Mouse (Mus musculus) kidney, embryonic 15.5 days (tissue): Measurements from ENCODE around the gene Crct1. TPM values are rescaled to one million over a fixed set of nuclear protein-coding genes. Genes with fewer than 3 reads are reported as not detected.

ENCODE experiments used
- ATAC-seq: fragments of 200-750 bp; cut with Nextera tagmentation; replicated peaks from 2 replicates; pipeline ENCODE4 v1.8.0; 2017; ENCODE audit warnings: moderate TSS enrichment; ENCODE audit not compliant: low FRiP score
- H3K27ac ChIP-seq: fragments of 300-500 bp; sonication (generic); 2 replicates; pipeline ENCODE4 v1.5.1; 2015; ENCODE audit warnings: mild to moderate bottlenecking, inconsistent platforms
- H3K27me3 ChIP-seq: fragments of 300-500 bp; sonication (generic); 2 replicates; pipeline ENCODE4 v1.6.1; 2015; ENCODE audit warnings: inconsistent platforms
- H3K36me3 ChIP-seq: fragments of 300-500 bp; sonication (generic); 2 replicates; pipeline ENCODE4 v1.6.1; 2015; ENCODE audit warnings: inconsistent platforms
- H3K4me1 ChIP-seq: fragments of 300-500 bp; sonication (generic); 2 replicates; pipeline ENCODE4 v1.6.1; 2015; ENCODE audit warnings: inconsistent platforms
- H3K4me2 ChIP-seq: fragments of 300-500 bp; sonication (generic); 2 replicates; pipeline ENCODE4 v1.6.1; 2015; ENCODE audit warnings: moderate library complexity, mild to moderate bottlenecking, inconsistent platforms
- H3K4me3 ChIP-seq: fragments of 300-500 bp; sonication (generic); replicated peaks from 2 replicates; pipeline ENCODE4 v1.5.1; 2015; ENCODE audit warnings: mild to moderate bottlenecking, inconsistent platforms
- H3K9ac ChIP-seq: fragments of 300-500 bp; sonication (generic); 2 replicates; pipeline ENCODE4 v1.6.1; 2015; ENCODE audit warnings: mild to moderate bottlenecking, inconsistent platforms
- H3K9me3 ChIP-seq: fragments of 300-500 bp; sonication (generic); replicated peaks from 2 replicates; pipeline ENCODE4 v1.6.1; 2016; ENCODE audit warnings: inconsistent platforms
- WGBS: fragments of 180-500 bp; shearing (Covaris S2); methylation state at CpG from one replicate; pipeline ENCODE4 v1.1.7; 2015; ENCODE audit warnings: mixed read lengths; 5-methylcytosine and 5-hydroxymethylcytosine counted together
- polyA plus RNA-seq: library from polyadenylated mRNA; unstranded; fragments of >200 nt; fragmentation: Nextera tagmentation; extraction: Ambion mirVana; gene quantifications from 2 replicates; pipeline ENCODE4 v1.2.1, GENCODE M21; 2015

Crct1 gene
- polyA plus RNA-seq: 0.45 and 0.64 TPM in 2 replicates

- Histone ChIP-seq H3K4me2 (peak within 1 kb of the TSS; percentile 81), H3K36me3 (no peaks in the 10 kb centered on the region), H3K4me1 (peaks cover 11% of the 10 kb centered on the region; the same call in 1 of the 2 replicates), H3K9me3 (no peaks in the 10 kb centered on the region), H3K4me3 (peak within 1 kb of the TSS; percentile 47), H3K9ac (peak within 1 kb of the TSS; percentile 35), H3K27ac (peak within 1 kb of the TSS; percentile 58; the same call in 1 of the 2 replicates), H3K27me3 (peaks cover 3% of the 10 kb centered on the region; the same call in 1 of the 2 replicates)
- whole genome bisulfite sequencing: 35% methylated on average over 4 of the region's 4 CpGs
- no peak; the same call in 1 of the 2 replicates for ATAC-seq
Observed at GRCm38 (mm10) chr3:93015460-93016104, at the start of gene Crct1. Gene Crct1 (minus strand): TSS chr3:93015687.

DNA sequence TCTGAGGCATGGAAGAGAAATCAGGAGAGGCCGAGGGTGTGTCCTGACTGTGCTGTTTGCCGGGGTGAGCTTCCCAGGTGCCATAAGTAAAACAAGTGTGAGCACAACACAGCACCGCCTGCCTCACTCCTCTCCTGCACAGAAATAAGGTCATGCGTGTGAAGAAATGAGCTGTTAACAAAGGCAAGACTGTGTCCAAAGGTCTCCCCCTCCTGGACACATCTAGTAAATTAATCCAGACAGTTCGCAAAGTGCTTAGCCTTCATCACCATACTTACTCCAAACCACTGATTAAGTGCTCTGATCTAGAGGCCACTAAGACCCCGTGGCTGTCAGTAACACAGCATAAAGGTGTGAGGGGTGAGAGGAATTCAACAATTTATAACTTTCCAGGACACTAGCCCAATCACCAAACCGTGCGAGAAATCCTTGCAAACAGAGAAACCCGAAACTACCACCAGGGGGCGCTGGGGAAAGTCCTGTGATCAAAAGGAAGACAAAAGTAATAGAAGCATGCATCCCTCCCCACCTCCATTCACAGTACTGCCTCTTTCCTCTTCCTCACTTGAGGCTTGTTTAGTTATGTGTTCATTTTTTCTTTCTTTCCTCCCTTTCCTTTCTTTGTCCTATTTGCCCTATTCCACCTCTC, 37.5 kb upstream of the Crct1 start:
- ATAC-seq: no peak
- Histone ChIP-seq H3K36me3 (no peaks in the 10 kb centered on the region), H3K27ac (no peak overlapping the region), H3K27me3 (no peaks in the 10 kb centered on the region), H3K9ac (no peak overlapping the region), H3K4me1 (no peaks in the 10 kb centered on the region), H3K9me3 (no peaks in the 10 kb centered on the region), H3K4me2 (no peak overlapping the region), H3K4me3 (no peak overlapping the region)
- WGBS: 55% methylated on average over 10 of the region's 10 CpGs

- Histone ChIP-seq H3K9me3 (no peaks in the 10 kb centered on the region), H3K4me3 (no peak overlapping the region), H3K4me2 (no peak overlapping the region), H3K27ac (no peak overlapping the region), H3K36me3 (no peaks in the 10 kb centered on the region), H3K4me1 (no peaks in the 10 kb centered on the region), H3K9ac (no peak overlapping the region), H3K27me3 (no peaks in the 10 kb centered on the region)
- 93% methylated on average over 1 of the region's 1 CpGs for WGBS
- no peak for ATAC-seq
Observed at GRCm38 (mm10) chr3:93050182-93050581, 34.7 kb upstream of the Crct1 start.

- H3K36me3 ChIP-seq: no peaks in the 10 kb centered on the region
- ATAC-seq: peak; percentile 90
- H3K9me3 ChIP-seq: no peaks in the 10 kb centered on the region
- no peak overlapping the region for H3K4me2 ChIP-seq
- H3K4me3 ChIP-seq: no peak overlapping the region
- 51% methylated on average over 5 of the region's 5 CpGs for WGBS
- no peak overlapping the region for H3K9ac ChIP-seq
- no peak overlapping the region for H3K27ac ChIP-seq
- no peaks in the 10 kb centered on the region for H3K27me3 ChIP-seq
- no peaks in the 10 kb centered on the region for H3K4me1 ChIP-seq
Observed at GRCm38 (mm10) chr3:93031450-93031849, 16.0 kb upstream of the Crct1 start.

DNA sequence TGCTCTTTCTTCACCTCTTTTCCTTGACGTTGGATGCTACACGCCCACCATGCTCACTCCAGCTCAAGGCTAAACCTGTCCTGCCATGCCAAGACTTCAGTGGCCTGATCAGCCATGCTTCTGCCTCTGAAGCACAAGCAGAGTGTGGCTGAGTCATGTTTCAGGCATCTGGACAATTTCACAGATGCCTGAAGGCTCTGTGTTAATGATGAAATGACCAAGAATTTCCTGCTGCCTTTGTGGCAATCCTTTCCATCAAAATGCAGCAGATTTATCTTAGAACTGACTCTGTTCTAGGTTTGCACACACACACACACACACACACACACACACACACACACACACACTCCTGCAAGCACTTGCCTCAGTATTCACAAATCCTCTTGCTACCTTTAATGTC, 10.0 kb upstream of the Crct1 start:
- 85% methylated on average over 2 of the region's 2 CpGs for WGBS
- 0 out of 2 replicates have a peak, but pooled peaks have one; percentile 60 for ATAC-seq

GRCm38 (mm10) chr3:93023411-93024184, 8.1 kb upstream of the Crct1 start:
- no peaks in the 10 kb centered on the region for H3K4me1 ChIP-seq
- ATAC-seq: peak; percentile 40; the same call in 1 of the 2 replicates
- WGBS: 61% methylated on average over 3 of the region's 3 CpGs

More for the DNA sequence above, 10.0 kb upstream of the Crct1 start:
- Histone ChIP-seq H3K9me3 (no peaks in the 10 kb centered on the region), H3K4me2 (no peak overlapping the region), H3K27ac (no peak overlapping the region), H3K27me3 (no peaks in the 10 kb centered on the region), H3K4me1 (no peaks in the 10 kb centered on the region), H3K9ac (no peak overlapping the region), H3K36me3 (no peaks in the 10 kb centered on the region), H3K4me3 (no peak overlapping the region)

GRCm38 (mm10) chr3:93021171-93021570, 5.7 kb upstream of the Crct1 start:
- H3K4me3 ChIP-seq: no peak overlapping the region
- ATAC-seq: no peak
- H3K4me2 ChIP-seq: no peak overlapping the region
- H3K27me3 ChIP-seq: no peaks in the 10 kb centered on the region
- H3K36me3 ChIP-seq: no peaks in the 10 kb centered on the region
- WGBS: 90% methylated on average over 1 of the region's 1 CpGs
- no peaks in the 10 kb centered on the region for H3K9me3 ChIP-seq
- no peaks in the 10 kb centered on the region for H3K4me1 ChIP-seq
- H3K27ac ChIP-seq: no peak overlapping the region
- H3K9ac ChIP-seq: no peak overlapping the region

More at GRCm38 (mm10) chr3:93023411-93024184, 8.1 kb upstream of the Crct1 start:
- no peak overlapping the region for H3K27ac ChIP-seq
- H3K27me3 ChIP-seq: no peaks in the 10 kb centered on the region
- no peaks in the 10 kb centered on the region for H3K9me3 ChIP-seq
- no peak overlapping the region for H3K4me3 ChIP-seq
- H3K36me3 ChIP-seq: no peaks in the 10 kb centered on the region
- no peak overlapping the region for H3K9ac ChIP-seq
- no peak overlapping the region for H3K4me2 ChIP-seq

GRCm38 (mm10) chr3:93018960-93019359, 3.5 kb upstream of the Crct1 start, which contains the start of gene Lce1m:
Gene Lce1m (minus strand): TSS chr3:93019060.
- Histone ChIP-seq H3K9me3 (no peaks in the 10 kb centered on the region), H3K9ac (no peak within 1 kb of the TSS), H3K4me1 (peaks cover 9% of the 10 kb centered on the region; the same call in 1 of the 2 replicates), H3K27me3 (no peaks in the 10 kb centered on the region), H3K4me3 (no peak within 1 kb of the TSS), H3K4me2 (no peak within 1 kb of the TSS), H3K36me3 (no peaks in the 10 kb centered on the region), H3K27ac (no peak within 1 kb of the TSS)
- WGBS: 86% methylated on average over 2 of the region's 2 CpGs
- ATAC-seq: no peak

GRCm38 (mm10) chr3:93014871-93015270, 616 bp downstream of the Crct1 start:
- Histone ChIP-seq H3K4me3 (peak overlapping the region; percentile 47), H3K4me2 (peak overlapping the region; percentile 81), H3K4me1 (peaks cover 11% of the 10 kb centered on the region; the same call in 1 of the 2 replicates), H3K9ac (peak overlapping the region; percentile 35), H3K27ac (0 out of 2 replicates have a peak overlapping the region, but pooled peaks have one; percentile 58), H3K9me3 (no peaks in the 10 kb centered on the region), H3K27me3 (peaks cover 3% of the 10 kb centered on the region; the same call in 1 of the 2 replicates), H3K36me3 (no peaks in the 10 kb centered on the region)
- ATAC-seq: no peak
- 29% methylated on average over 5 of the region's 5 CpGs for WGBS

DNA sequence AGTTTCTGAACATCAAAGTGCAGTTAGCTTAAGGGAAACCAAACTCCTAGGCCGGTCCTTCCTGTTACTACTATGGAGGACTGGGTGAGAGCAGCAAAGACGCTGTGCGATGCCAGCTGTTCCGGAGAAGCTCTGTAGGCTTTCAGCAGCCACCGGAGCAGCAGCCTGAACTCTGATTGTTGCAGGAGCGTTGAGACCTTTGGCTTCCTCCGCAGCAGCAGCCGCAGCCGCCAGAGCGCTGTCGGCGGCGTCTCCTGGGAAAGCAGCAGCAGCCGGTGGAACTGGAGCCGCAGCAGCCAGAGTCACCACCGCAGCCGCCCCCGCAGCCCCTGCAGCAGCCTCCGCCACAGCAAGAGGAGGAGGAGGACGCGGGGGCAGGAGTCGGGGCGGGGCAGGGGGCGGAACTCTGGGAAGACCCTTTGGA, 1.1 kb downstream of the Crct1 start:
- under 1% methylated on average over 24 of the region's 24 CpGs for WGBS
- H3K9ac ChIP-seq: peak overlapping the region; percentile 35
- peak overlapping the region; percentile 81 for H3K4me2 ChIP-seq
- no peaks in the 10 kb centered on the region for H3K36me3 ChIP-seq
- H3K27ac ChIP-seq: peak overlapping the region; percentile 58; the same call in 1 of the 2 replicates
- H3K4me1 ChIP-seq: peaks cover 11% of the 10 kb centered on the region; the same call in 1 of the 2 replicates
- peak; percentile 93 for ATAC-seq
- H3K9me3 ChIP-seq: no peaks in the 10 kb centered on the region
- peaks cover 3% of the 10 kb centered on the region; the same call in 1 of the 2 replicates for H3K27me3 ChIP-seq
- H3K4me3 ChIP-seq: peak overlapping the region; percentile 47

GRCm38 (mm10) chr3:93002843-93003242, 12.6 kb downstream of the Crct1 start:
- H3K4me1 ChIP-seq: no peaks in the 10 kb centered on the region
- WGBS: 79% methylated on average over 4 of the region's 4 CpGs
- no peak overlapping the region for H3K4me3 ChIP-seq
- no peak overlapping the region for H3K4me2 ChIP-seq
- H3K9ac ChIP-seq: no peak overlapping the region
- H3K27ac ChIP-seq: no peak overlapping the region
- H3K27me3 ChIP-seq: no peaks in the 10 kb centered on the region
- ATAC-seq: no peak
- H3K9me3 ChIP-seq: no peaks in the 10 kb centered on the region
- no peaks in the 10 kb centered on the region for H3K36me3 ChIP-seq
